In the genomic region with DNA sequence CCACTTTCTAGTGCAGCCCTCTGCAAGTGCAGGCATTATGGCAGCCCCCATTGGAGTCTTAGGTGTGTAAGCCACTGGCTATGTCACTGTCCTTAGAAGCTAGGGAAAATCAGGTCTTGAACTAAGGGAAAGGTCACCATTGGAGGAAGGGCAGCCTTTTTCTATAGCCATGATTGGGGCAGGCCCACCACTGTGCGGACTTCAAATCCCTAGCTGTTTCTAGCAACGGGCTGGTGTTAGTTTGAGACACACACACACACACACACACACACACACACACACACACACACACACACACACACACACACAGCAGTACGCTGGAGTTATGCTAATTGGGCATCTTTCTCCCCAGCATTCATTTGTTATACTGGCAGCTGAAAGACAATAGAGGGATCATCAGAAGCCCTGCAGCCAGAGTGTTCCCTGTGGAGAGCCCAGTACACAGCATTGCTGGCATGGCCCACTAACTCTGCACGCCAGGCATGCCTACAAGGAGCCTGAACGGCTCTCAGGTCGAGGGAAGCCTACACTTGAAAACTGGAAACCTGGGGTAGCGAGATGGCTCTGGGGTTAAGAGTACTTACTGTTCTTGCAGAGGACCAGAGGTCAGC, we compare ENCODE assay signal across 20 mouse cellular contexts.
DNase-seq lines count a peak whose midpoint lies in the region; ATAC-seq lines count a peak whose summit lies in the region.
"Had no signal": no experiment of that assay in that cellular context is flagged by ENCODE, and none has a peak within 500 bp of the region (broad histone marks: within the 10 kb centered on the region; RNA-seq: fewer than 3 reads in every experiment).

No protein-coding gene starts in this region.

- WGBS in neural tube, embryonic 12.5 days: 30% methylated on average over 7 of the region's 7 CpGs
- WGBS in hindbrain, embryonic 11.5 days: 36% methylated on average over 7 of the region's 7 CpGs
- 20% methylated on average over 7 of the region's 7 CpGs for WGBS in midbrain, embryonic 13.5 days
- WGBS in kidney, embryonic 16.5 days: 69% methylated on average over 7 of the region's 7 CpGs

- DNase-seq in neural tube, embryonic 10.5 days (ENCODE audit: extremely low spot score, low spot score): no peak
- DNase-seq in hindbrain, embryonic 11.5 days (ENCODE audit: low spot score): peak; percentile 44
- peak; percentile 89 for DNase-seq in retina, postnatal 1 day
- DNase-seq in urinary bladder, postnatal 4 days (ENCODE audit: low spot score in 2 of 2): no peak
- DNase-seq in frontal cortex, postnatal 14 days (ENCODE audit: low spot score in 2 of 2): no peak
- DNase-seq: adrenal gland, postnatal 25 days; cerebellum, adult 9-10 months; gastrocnemius, postnatal 14 days; heart, adult 2 months; kidney, adult 18-20 months; kidney, postnatal 25 days; layer of hippocampus, adult 9-11 months; liver; liver, postnatal 0 days; lung, postnatal 4 days; right cerebral cortex, postnatal 25 days; thymus, postnatal 14 days had no signal

- peak; percentile 75 for ATAC-seq in neural tube, embryonic 12.5 days (ENCODE audit: low FRiP score, low read depth)
- ATAC-seq in hindbrain, embryonic 11.5 days (ENCODE audit: low FRiP score): peak; percentile 84
- peak; percentile 92 for ATAC-seq in midbrain, embryonic 13.5 days
- ATAC-seq in kidney, embryonic 16.5 days (ENCODE audit: low FRiP score, low TSS enrichment): no peak
- ATAC-seq: liver, postnatal 0 days had no signal

- no peak overlapping the region for H3K27ac ChIP-seq in neural tube, embryonic 12.5 days
- no peak overlapping the region for H3K27ac ChIP-seq in hindbrain, embryonic 11.5 days (ENCODE audit: low read depth, low read length)
- H3K27ac ChIP-seq in midbrain, embryonic 13.5 days: no peak overlapping the region
- H3K27ac ChIP-seq in kidney, embryonic 16.5 days (ENCODE audit: low read length): no peak overlapping the region
- H3K27ac ChIP-seq: heart, adult 2 months had no signal

- H3K4me3 ChIP-seq in neural tube, embryonic 12.5 days: no peak overlapping the region
- H3K4me3 ChIP-seq in hindbrain, embryonic 11.5 days (ENCODE audit: low read depth, low read length): no peak overlapping the region
- no peak overlapping the region for H3K4me3 ChIP-seq in midbrain, embryonic 13.5 days (replicated peaks)
- no peak overlapping the region for H3K4me3 ChIP-seq in kidney, embryonic 16.5 days (ENCODE audit: low read length)
- H3K4me3 ChIP-seq: heart, adult 2 months had no signal

- H3K4me2 ChIP-seq in neural tube, embryonic 12.5 days (replicated peaks): no peak overlapping the region
- no peak overlapping the region for H3K4me2 ChIP-seq in hindbrain, embryonic 11.5 days (replicated peaks; ENCODE audit: low read depth, low read length)
- no peak overlapping the region for H3K4me2 ChIP-seq in midbrain, embryonic 13.5 days (replicated peaks)
- H3K4me2 ChIP-seq in kidney, embryonic 16.5 days (replicated peaks; ENCODE audit: low read depth, low read length): no peak overlapping the region

- no peak overlapping the region for H3K9ac ChIP-seq in neural tube, embryonic 12.5 days
- H3K9ac ChIP-seq in hindbrain, embryonic 11.5 days (ENCODE audit: low read depth, low read length): no peak overlapping the region
- H3K9ac ChIP-seq in midbrain, embryonic 13.5 days (replicated peaks): no peak overlapping the region
- H3K9ac ChIP-seq in kidney, embryonic 16.5 days (replicated peaks; ENCODE audit: low read length): no peak overlapping the region
- H3K9ac ChIP-seq: liver, postnatal 0 days had no signal

- H3K4me1 ChIP-seq in neural tube, embryonic 12.5 days: peaks cover 8% of the 10 kb centered on the region
- peaks cover 2% of the 10 kb centered on the region; the same call in 1 of the 2 replicates for H3K4me1 ChIP-seq in hindbrain, embryonic 11.5 days (replicated peaks; ENCODE audit: control insufficient read depth, insufficient read depth, low read length)
- H3K4me1 ChIP-seq in midbrain, embryonic 13.5 days (replicated peaks): peaks cover 7% of the 10 kb centered on the region
- H3K4me1 ChIP-seq in kidney, embryonic 16.5 days (ENCODE audit: insufficient read depth, low read length): peaks cover 7% of the 10 kb centered on the region; the same call in 1 of the 2 replicates

- H3K27me3 ChIP-seq in neural tube, embryonic 12.5 days (replicated peaks): no peaks in the 10 kb centered on the region
- no peaks in the 10 kb centered on the region for H3K27me3 ChIP-seq in hindbrain, embryonic 11.5 days (ENCODE audit: control insufficient read depth, insufficient read depth, low read length)
- no peaks in the 10 kb centered on the region for H3K27me3 ChIP-seq in midbrain, embryonic 13.5 days
- H3K27me3 ChIP-seq in kidney, embryonic 16.5 days (ENCODE audit: insufficient read depth, low read length): no peaks in the 10 kb centered on the region

- H3K36me3 ChIP-seq in neural tube, embryonic 12.5 days: no peaks in the 10 kb centered on the region
- H3K36me3 ChIP-seq in hindbrain, embryonic 11.5 days (ENCODE audit: control insufficient read depth, insufficient read depth, low read length): no peaks in the 10 kb centered on the region
- H3K36me3 ChIP-seq in midbrain, embryonic 13.5 days: no peaks in the 10 kb centered on the region
- H3K36me3 ChIP-seq in kidney, embryonic 16.5 days (ENCODE audit: insufficient read depth, low read length): no peaks in the 10 kb centered on the region

- no peaks in the 10 kb centered on the region for H3K9me3 ChIP-seq in neural tube, embryonic 12.5 days
- H3K9me3 ChIP-seq in hindbrain, embryonic 11.5 days (ENCODE audit: control insufficient read depth, low read length): no peaks in the 10 kb centered on the region
- no peaks in the 10 kb centered on the region for H3K9me3 ChIP-seq in midbrain, embryonic 13.5 days
- no peaks in the 10 kb centered on the region for H3K9me3 ChIP-seq in kidney, embryonic 16.5 days (ENCODE audit: low read length)

Comparison
In these comparisons a context has a peak if more than half of its experiments do, and no peak if none do; other contexts are left out.
1. DNase-seq: peak in hindbrain, embryonic 11.5 days (single experiment) and retina, postnatal 1 day (single experiment); none in neural tube, embryonic 10.5 days (single experiment), urinary bladder, postnatal 4 days (0 of 2) and frontal cortex, postnatal 14 days (0 of 2).